Mouse (Mus musculus) CD4-positive helper T cell, adult 2 months (primary cell): Measurements from ENCODE around the gene Drd1.
A peak's percentile ranks its signal among the peaks of the same experiment; 100 is the strongest.

Experiments used
- DNase-seq: peaks from one replicate; pipeline ENCODE4 v3.0.0-alpha.2; 2012; ENCODE audit warnings: low read depth, missing footprints, low spot score

Drd1 gene

DNA sequence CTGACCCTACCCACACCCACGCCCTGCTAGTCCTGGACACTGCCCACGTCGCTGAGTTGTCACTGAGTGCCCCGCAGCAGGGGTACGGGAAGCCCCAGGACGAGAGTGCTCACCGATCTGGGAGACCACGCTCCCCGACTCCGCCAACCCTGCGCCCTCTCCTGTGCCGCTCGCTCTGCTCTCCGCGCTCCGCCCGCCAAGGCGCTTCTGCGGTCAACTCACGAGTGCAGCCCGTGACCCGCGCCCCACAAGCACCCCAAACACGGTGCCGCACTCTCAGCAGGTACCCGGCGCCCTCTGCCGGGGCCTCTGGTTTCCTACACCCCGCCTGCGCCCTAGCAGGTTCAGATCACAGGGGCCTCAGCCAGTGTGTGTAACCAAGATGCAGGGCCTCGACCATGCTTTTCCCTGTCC, at the start of gene Drd1:
TSS of gene Drd1 (minus strand) at position 258 of the 414 bp plus-strand sequence.
- peak; percentile 66 for DNase-seq

DNA sequence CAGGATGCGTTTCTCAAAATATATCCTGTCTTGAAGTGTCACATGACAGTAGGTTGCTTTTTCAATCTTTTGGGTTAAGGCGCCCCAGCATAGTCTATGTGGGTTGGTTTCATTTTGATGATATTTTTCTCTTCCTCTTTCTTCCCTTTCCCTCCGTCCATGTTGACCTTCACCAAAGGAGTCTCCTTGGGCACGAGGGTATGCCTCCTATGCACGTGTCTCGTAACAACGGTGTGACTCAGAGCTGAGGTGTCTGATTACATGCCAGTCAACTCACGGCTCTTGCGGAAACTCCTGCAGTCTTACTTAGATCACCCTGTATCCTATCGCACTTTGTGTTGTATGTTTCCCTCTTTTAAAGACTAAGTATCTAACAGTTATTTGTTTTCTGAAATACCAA, 48.4 kb upstream of the Drd1 start:
- no peak for DNase-seq

- no peak for DNase-seq
Observed at GRCm38 (mm10) chr13:54103271-54103670, 47.8 kb upstream of the Drd1 start.

- no peak for DNase-seq
Observed at GRCm38 (mm10) chr13:54102061-54102460, 46.6 kb upstream of the Drd1 start.

GRCm38 (mm10) chr13:54101031-54101820, 45.7 kb upstream of the Drd1 start:
- DNase-seq, result no peak

- DNase-seq, result no peak
Observed at GRCm38 (mm10) chr13:54097797-54098196, 42.3 kb upstream of the Drd1 start.

GRCm38 (mm10) chr13:54097227-54097626, 41.7 kb upstream of the Drd1 start:
- DNase-seq, result no peak

DNA sequence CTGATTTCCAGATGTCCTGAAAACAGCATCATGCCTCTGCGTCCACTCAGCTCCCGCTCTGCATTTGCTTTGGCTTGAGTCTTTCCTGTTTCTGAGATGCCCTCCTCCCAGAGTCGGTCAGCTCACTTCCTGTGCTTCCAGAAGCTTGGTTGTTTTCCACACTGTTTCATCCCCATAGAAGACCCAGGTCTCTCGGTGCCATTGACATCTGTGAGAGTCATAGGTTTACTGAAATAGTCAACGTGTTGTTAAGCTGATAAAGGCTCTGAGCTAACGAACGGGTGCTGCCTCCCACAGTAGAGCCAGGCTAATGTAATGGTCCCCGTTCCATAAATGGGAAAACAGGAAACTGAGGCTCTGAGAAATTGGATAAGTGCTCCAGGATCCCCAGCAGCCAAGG, 40.2 kb upstream of the Drd1 start:
- no peak for DNase-seq

- DNase-seq, result no peak
Observed at GRCm38 (mm10) chr13:54094963-54095362, 39.5 kb upstream of the Drd1 start.

- DNase-seq, result no peak
Observed at GRCm38 (mm10) chr13:54094349-54094748, 38.8 kb upstream of the Drd1 start.

DNA sequence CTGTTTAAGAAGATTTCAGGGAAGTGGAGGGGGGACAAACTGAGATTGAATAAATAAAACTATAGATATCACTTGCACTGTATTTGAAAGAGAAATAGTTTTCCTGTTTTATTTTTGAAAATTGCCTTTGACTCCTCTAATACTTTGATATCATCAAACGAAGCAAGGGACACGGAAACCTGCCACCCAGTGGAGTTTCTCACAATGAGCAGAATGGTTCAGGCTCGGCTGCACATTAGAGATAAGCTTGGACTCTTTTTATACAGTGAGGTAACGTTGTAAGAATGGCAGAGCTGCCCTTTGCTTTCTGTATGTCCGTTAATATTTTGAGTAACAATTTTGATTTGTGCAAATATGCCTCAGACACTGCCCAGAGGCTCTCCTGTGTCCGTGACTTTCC, 36.2 kb upstream of the Drd1 start:
- DNase-seq, result no peak

DNA sequence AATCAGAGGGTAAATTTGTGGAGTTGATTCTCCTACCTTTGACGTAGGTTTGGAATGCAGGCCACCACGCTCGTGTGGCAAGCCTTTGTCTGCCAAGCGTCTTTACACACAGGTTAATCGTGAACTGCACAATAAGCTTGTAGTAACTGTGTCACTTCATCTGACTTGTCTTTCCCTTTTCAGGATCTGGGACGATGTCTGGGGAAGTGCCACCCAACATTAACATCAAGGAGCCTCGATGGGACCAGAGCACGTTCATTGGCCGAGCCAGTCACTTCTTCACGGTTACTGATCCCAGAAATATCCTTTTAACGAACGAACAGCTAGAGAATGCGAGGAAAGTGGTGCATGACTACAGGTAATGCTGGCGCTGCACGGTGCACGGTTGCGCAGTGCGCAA, 29.8 kb upstream of the Drd1 start:
- DNase-seq, result no peak

DNA sequence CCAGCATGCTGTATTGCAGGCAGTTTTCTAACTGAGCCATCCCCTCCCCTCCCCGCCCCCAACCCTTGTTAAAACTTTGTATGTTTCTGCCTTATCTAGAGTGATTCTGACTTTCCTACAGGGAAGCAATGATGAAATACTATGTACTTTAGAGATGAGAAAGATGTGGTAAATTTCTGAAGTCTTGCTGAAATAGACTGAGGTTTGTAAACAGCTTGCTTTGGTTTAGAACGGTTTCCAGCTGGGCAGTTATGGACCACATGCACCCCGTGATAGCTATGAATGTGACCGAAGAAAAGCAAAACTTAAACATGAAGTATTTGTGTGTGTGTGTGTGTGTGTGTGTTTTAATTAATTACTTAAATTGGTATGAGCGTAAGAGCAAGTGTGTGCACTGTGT, 29.3 kb upstream of the Drd1 start:
- no peak for DNase-seq

DNA sequence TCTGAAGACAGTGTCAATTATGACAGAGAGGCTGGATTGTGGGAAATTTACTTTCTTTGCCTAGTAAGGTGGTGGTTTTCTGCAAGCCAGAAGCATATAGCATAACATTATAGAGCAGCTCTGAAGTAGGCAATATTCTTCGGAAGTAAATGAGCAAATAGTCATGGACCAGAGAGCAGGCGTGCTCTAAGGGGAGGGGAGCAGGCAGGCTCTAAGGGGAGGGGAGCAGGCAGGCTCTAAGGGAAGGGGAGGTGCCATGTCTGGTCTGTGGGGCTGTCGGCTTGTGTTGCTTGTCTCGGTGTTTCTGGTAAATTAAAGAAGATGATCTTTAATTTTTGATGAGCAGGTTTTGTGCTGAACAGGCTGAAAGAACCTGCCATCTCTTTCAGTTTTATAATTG, 28.7 kb upstream of the Drd1 start:
- no peak for DNase-seq

DNA sequence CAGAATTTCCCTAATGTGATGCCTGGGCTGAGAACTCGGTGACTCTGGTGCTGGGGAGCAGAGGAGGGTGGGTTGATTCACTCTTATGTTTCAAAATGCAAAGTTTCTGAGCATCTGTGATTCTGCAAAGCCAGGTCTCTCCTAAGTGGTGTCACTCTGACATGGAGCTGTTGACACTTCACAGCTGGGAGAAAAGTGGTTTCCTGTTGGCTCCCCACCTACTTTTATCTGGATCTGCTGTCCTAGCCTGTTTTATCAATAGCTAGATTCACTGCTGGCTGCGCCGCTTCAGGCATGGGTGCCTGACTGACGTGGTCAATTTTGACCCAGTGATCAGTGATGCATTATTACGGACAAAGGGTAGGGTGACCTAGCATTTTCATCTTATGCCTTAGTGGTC, 27.4 kb upstream of the Drd1 start:
- no peak for DNase-seq

DNA sequence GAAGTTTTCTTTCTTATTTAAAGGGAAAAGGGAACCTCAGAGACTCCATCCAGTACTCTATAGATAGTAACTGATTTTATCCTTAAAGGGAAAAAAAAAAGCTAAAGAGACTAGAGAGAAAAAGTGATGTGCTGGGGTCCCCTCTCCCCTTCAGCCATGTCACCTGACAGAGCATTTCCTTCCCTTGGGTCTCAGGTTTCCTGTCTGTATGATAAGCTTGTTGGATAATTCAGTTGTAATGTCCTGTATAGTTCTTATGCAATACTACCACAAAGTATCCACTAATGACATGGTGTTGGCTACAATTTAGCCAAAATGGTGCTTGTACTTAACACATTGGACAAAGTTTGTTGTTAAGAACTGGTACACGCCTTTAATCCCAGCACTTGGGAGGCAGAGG, 25.3 kb upstream of the Drd1 start:
- no peak for DNase-seq

DNA sequence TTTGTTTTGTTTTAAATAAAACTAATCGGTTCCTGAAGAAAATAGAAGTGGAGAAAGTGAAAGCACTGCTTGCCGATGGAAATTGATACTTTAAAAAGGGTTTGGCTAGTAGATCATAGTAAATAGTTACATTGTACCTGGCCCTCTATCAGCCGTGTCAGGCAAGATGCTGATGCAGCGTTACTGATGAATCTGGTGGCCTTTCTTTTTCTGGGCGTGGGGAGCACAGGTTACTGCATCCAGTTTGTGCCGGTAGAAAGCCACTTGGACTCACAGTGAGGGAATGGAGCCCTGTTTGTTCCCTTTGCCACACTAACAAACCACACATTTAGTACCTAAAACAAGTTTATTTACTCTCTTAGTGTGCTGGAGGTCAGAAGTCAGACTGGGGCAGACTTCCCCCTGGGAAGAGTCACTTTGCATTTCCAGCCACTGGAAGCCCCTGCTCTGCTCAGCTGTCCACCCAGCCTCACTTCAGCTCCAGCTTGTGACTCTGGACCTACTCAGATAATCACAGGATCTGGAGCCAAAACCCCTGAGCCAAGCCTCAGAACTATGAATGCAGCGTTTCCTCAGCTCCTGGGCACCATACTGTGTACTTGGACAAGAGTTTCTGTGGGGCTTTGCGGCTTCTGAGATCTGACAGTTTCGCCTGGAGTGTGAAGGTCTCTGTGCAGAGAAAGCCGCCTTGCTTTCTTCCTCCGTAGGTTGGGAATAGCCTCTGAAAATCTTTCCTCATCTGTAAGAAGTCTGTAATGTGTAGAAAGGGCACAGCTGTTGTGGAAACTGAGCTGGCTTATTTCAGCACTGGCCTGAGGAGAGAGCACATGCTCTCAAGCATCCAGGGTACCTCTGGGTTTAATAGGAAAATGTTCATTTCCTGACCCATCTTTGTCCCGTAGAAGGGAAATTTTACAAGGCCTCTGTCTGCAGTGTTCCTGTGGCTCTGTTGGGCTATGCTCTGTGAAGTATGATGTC, 24.6 kb upstream of the Drd1 start:
- DNase-seq, result no peak

DNA sequence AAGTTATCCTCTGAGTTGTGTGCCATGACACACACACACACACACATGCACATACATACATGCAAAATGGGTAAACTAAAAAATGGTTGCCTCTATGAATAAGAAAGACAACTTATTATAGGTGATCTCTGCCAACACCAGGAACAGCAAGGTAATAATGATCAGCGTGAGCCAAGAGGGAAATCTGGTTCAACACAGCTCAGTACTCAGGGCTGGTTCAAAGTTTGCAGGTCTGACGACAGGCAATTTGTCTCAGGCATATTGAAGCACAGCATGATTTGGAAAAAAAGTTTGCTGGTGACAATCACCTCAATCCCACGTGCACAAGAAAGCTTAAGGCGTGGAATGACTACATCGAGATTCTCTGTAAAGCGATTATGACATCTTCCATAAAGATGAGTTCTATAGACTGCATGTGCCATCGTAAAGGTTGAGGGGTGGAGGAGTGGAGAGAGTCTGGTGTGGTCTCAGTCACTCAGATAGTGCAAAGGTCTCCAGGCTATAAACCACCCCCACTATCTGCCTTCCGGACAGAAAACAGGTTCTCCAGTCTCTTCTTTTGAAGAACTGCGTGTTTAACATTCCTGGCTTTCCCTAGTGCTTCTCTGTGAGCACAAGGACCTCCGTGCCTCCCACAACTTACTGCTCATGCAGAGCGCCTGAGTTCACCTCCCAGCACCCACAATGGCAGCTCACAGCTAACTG, 22.1 kb upstream of the Drd1 start:
- no peak for DNase-seq

DNA sequence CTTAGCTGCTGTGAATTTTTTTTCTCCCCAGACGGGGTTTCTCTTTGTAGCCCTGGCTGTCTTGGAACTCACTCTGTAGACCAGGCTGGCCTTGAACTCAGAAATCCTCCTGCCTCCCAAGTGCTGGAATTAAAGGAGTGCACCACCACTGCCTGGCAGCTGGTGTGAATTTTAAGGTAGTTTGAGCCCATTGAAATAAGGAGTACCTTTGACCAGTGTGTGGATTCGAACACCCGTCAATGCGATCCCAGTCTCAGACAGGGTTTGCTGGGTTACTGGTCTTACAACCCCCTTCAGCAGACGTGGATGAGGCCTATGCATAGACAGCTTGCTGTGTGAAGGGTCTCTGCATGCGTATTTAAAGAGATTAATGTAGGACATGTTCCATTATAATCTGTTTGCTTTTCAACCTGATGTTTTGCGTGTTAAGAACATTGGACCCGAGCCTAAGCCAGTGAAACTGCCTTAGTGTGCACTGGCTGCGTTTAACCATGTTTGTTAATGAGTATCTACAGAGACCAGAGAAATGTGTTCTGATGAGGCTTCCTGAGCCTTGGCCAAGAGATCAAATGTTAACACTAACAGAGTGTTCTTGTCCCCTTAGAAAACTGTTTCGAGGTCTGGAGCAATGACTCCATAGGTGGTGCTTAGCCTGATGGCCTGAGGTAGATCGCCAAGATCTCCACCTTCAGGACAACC, 21.4 kb upstream of the Drd1 start:
- DNase-seq, result no peak

DNA sequence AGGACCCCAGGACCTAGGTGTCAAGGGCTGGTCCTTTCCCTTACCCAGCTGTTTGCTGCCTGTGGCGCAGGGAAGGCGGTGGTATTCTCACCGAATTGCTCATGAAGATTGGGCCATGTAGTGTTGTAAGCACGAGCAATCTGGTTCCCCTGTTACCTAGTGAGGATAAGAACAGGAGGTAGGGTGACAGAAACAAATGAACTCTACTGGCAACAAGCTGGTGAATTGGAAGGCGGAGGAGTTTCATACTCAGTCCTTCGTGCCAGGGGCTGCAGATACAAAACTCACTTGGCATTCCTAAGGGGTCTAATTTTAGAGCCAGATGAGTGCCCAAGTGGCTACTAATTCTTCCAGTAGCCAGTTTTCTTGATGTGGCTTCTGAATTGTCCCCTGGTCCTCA, 20.5 kb upstream of the Drd1 start:
- DNase-seq, result no peak

DNA sequence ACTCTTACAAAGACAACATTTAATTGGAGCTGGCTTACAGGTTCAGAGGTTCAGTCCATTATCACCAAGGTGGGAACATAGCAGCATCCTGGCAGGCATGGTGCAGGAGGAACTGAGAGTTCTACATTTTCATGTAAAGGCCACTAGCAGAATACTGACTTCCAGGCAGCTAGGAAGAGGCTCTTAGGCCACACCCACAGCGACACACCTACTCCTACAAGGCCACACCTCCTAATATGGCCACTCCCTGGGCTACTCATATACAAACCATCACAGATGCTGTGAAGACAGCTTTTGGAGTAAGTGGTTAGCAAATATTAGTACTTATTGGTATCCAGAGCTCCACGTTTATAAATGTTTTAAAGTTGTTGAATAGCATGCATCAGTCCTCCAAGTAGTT, 19.9 kb upstream of the Drd1 start:
- no peak for DNase-seq
